Mouse (Mus musculus) testis, adult 2 months (tissue): ENCODE measurements around the gene Akt2.

Source experiments
- CTCF ChIP-seq: fragments of 200-500 bp; IDR thresholded peaks from 2 replicates; pipeline ENCODE4 v1.5.1; 2012; ENCODE audit warnings: low read depth, mild to moderate bottlenecking, inconsistent platforms, low read length, moderate library complexity; ENCODE audit not compliant: control insufficient read depth, insufficient read depth, insufficient replicate concordance
- POLR2A ChIP-seq: fragments of 200-500 bp; IDR thresholded peaks from 2 replicates; pipeline ENCODE4 v1.6.1; 2012; ENCODE audit warnings: low read depth, mild to moderate bottlenecking, inconsistent platforms, low read length, moderate library complexity; ENCODE audit not compliant: control insufficient read depth

DNA sequence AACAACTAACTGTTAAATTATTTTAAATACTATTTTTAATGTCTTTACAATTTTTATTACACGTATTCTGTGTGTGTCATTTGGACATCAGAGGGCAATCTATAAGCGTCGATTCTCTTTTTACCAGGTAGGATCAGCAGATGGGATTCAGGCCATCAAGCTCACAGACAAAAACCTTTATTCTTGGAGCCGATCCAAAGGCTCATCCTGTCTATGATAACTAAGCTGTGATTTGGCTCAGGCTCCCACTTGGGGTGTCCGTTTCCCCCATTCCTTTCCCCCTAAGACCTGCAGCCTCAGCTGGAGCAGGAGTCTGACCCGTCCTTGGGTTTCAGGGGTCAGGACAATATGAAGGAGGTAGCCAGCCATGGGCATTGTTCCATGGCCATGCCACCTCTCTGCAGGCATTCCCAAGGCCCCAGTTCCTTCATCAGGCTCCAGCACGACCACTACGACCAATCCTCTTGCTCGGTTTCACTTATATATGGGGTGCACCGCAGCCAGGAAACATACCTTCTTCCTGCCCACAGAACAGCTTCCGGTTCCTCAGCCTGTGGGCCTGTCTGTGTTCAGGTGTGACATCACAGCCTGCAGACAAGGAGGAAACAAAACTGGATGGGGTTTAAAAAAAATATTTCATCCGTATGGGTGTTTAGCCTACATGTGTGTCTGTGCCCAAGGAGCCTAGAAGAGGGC is 46.5 kb upstream of the Akt2 start:
- TF ChIP-seq CTCF = no peak
- no peak for TF ChIP-seq POLR2A
